Mouse (Mus musculus): ENCODE results near the gene Orai3. TPM values are rescaled to one million over a fixed set of nuclear protein-coding genes. Genes with fewer than 3 reads are reported as not detected.
"Not testable (repeated sequence)": the region's sequence is repeated elsewhere in the genome, so short reads cannot be mapped to it uniquely, and the experiment has no call there.

The Orai3 gene
- polyA plus RNA-seq (2012; rRNA removed) = 24.1 and 26.1 TPM in 2 replicates

DNA sequence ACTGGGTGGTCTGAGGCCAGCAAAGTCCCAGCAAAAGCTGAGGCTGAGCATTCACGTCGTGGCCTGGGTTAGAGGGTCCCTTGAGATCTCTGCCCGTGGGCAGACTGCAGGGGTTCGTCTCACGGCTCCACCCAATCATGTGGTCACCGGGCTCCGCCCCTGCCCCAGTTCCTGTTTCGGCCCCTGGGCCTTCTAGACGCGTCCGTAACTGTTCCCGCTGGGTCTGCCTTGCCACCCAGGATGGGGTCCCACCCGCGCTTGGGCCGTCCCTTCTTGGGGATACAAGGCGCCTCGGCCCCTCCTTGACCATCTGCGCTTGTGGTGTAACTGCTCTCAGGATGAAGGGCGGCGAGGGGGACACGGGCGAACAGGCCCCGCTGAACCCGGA is at the start of gene Orai3:
Gene Orai3 (plus strand): TSS at position 165 of the 388 bp plus-strand sequence.
- 1% methylated on average over 24 of the region's 24 CpGs for WGBS
- peak; percentile 83 for DNase-seq
- Histone ChIP-seq H3K27me3 (ENCODE audit: control insufficient read depth, insufficient read depth, low read length) (no peaks in the 10 kb centered on the region), H3K27ac (ENCODE audit: insufficient read depth, low read length) (peak within 1 kb of the TSS; percentile 67), H3K4me1 (ENCODE audit: control insufficient read depth, insufficient read depth, low read length) (peaks cover 5% of the 10 kb centered on the region; the same call in 1 of the 2 replicates), H3K4me3 (replicated peaks; ENCODE audit: insufficient read depth, low read depth, low read length) (peak within 1 kb of the TSS; percentile 85)
- TF ChIP-seq POLR2A (IDR thresholded peaks at IDR 0.05; ENCODE audit: borderline replicate concordance, insufficient read depth, low read length) = peak; percentile 78; the same call in 1 of the 2 replicates
- TF ChIP-seq CTCF (IDR thresholded peaks at IDR 0.05; ENCODE audit: borderline replicate concordance, insufficient read depth, low read depth, low read length) = no peak

- WGBS = 46% methylated on average over 2 of the region's 2 CpGs
- Histone ChIP-seq H3K4me3 (replicated peaks; ENCODE audit: insufficient read depth, low read depth, low read length) (no peak overlapping the region), H3K27me3 (ENCODE audit: control insufficient read depth, insufficient read depth, low read length) (no peaks in the 10 kb centered on the region), H3K4me1 (ENCODE audit: control insufficient read depth, insufficient read depth, low read length) (no peaks in the 10 kb centered on the region), H3K27ac (ENCODE audit: insufficient read depth, low read length) (no peak overlapping the region)
- TF ChIP-seq POLR2A (IDR thresholded peaks at IDR 0.05; ENCODE audit: borderline replicate concordance, insufficient read depth, low read length) (no peak), CTCF (IDR thresholded peaks at IDR 0.05; ENCODE audit: borderline replicate concordance, insufficient read depth, low read depth, low read length) (no peak)
- DNase-seq = peak in 1 of 2 experiments; percentile 5
Measured at GRCm38 (mm10) chr7:127725490-127725889, 44.1 kb upstream of the Orai3 start.

DNA sequence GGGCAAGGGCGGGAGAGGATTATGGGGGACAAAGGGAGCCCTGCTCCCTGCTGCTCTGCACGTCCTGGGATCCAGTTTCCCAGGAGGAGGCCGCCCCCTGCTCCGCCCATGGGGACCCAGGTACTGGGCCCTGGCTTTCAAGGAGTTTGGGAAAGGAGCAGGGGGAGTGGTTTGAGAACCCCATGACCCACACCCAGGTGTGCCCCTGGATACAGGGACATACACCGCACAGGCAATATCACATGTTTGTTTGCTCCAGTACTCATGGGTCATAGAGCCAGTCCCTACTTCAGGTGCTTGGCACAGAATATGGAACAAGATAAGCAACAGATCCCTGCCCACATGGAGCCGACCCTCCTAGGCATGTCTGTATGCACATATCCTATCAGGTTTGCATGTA is 43.7 kb upstream of the Orai3 start:
- 63% methylated on average over 6 of the region's 6 CpGs for WGBS

DNA sequence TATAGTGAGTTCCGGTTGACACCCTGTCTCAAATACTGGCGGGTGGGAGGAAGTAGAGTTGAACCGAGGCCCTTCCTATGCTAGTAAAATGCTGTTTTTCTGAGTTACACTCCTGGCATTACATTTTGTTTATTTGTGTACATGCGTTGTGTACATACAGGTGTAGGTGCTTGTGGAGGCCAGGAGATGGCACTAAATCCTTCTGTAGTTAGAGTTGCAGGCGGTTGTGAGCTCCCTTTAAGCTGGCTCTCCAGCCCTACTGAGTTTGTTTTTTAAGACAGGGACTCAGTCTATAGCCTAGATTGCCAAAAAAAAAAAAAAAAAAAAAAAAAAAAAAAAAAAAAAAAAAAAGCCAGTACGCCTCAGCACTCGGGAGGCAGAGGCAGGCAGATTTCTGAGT is 41.7 kb upstream of the Orai3 start:
- TF ChIP-seq CTCF (IDR thresholded peaks at IDR 0.05; ENCODE audit: borderline replicate concordance, insufficient read depth, low read depth, low read length) (no peak), POLR2A (IDR thresholded peaks at IDR 0.05; ENCODE audit: borderline replicate concordance, insufficient read depth, low read length) (no peak)
- 91% methylated on average over 7 of the region's 7 CpGs for WGBS

More for the DNA sequence above, 43.7 kb upstream of the Orai3 start:
- no peak overlapping the region for H3K4me3 ChIP-seq (replicated peaks; ENCODE audit: insufficient read depth, low read depth, low read length)
- no peaks in the 10 kb centered on the region for H3K4me1 ChIP-seq (ENCODE audit: control insufficient read depth, insufficient read depth, low read length)
- no peak for TF ChIP-seq CTCF (IDR thresholded peaks at IDR 0.05; ENCODE audit: borderline replicate concordance, insufficient read depth, low read depth, low read length)
- TF ChIP-seq POLR2A (IDR thresholded peaks at IDR 0.05; ENCODE audit: borderline replicate concordance, insufficient read depth, low read length) = no peak
- H3K27me3 ChIP-seq (ENCODE audit: control insufficient read depth, insufficient read depth, low read length) = no peaks in the 10 kb centered on the region
- peak in 1 of 2 experiments; percentile 3 for DNase-seq
- H3K27ac ChIP-seq (ENCODE audit: insufficient read depth, low read length) = no peak overlapping the region

GRCm38 (mm10) chr7:127730170-127730569 is 39.4 kb upstream of the Orai3 start:
- H3K4me3 ChIP-seq (replicated peaks; ENCODE audit: insufficient read depth, low read depth, low read length) = no peak overlapping the region
- no peak for DNase-seq
- no peak overlapping the region for H3K27ac ChIP-seq (ENCODE audit: insufficient read depth, low read length)
- TF ChIP-seq CTCF (IDR thresholded peaks at IDR 0.05; ENCODE audit: borderline replicate concordance, insufficient read depth, low read depth, low read length) (no peak), POLR2A (IDR thresholded peaks at IDR 0.05; ENCODE audit: borderline replicate concordance, insufficient read depth, low read length) (no peak)
- 63% methylated on average over 4 of the region's 4 CpGs for WGBS
- no peaks in the 10 kb centered on the region for H3K4me1 ChIP-seq (ENCODE audit: control insufficient read depth, insufficient read depth, low read length)
- H3K27me3 ChIP-seq (ENCODE audit: control insufficient read depth, insufficient read depth, low read length) = no peaks in the 10 kb centered on the region

More for the DNA sequence above, 41.7 kb upstream of the Orai3 start:
- Histone ChIP-seq H3K4me1 (ENCODE audit: control insufficient read depth, insufficient read depth, low read length) (no peaks in the 10 kb centered on the region), H3K27me3 (ENCODE audit: control insufficient read depth, insufficient read depth, low read length) (no peaks in the 10 kb centered on the region), H3K27ac (ENCODE audit: insufficient read depth, low read length) (no peak overlapping the region), H3K4me3 (replicated peaks; ENCODE audit: insufficient read depth, low read depth, low read length) (no peak overlapping the region)
- DNase-seq = peak in 1 of 2 experiments; percentile 4

GRCm38 (mm10) chr7:127732066-127732465 is 37.5 kb upstream of the Orai3 start, which contains the start of gene Ctf2:
TSS of gene Ctf2 (minus strand) at chr7:127732166.
- not testable (repeated sequence) for DNase-seq; H3K27ac ChIP-seq (ENCODE audit: insufficient read depth, low read length); H3K4me1 ChIP-seq (ENCODE audit: control insufficient read depth, insufficient read depth, low read length); H3K27me3 ChIP-seq (ENCODE audit: control insufficient read depth, insufficient read depth, low read length); H3K4me3 ChIP-seq (replicated peaks; ENCODE audit: insufficient read depth, low read depth, low read length)
- WGBS = no CpG with 5 or more reads among the region's 5 CpGs

- peak within 1 kb of the TSS; percentile 55; the same call in 1 of the 2 replicates for H3K27ac ChIP-seq (ENCODE audit: insufficient read depth, low read length)
- peak; percentile 80 to 82 for DNase-seq
- H3K4me1 ChIP-seq (ENCODE audit: control insufficient read depth, insufficient read depth, low read length) = no peaks in the 10 kb centered on the region
- H3K4me3 ChIP-seq (replicated peaks; ENCODE audit: insufficient read depth, low read depth, low read length) = peak within 1 kb of the TSS; percentile 88
- TF ChIP-seq CTCF (IDR thresholded peaks at IDR 0.05; ENCODE audit: borderline replicate concordance, insufficient read depth, low read depth, low read length) (peak; percentile 59; the same call in 1 of the 2 replicates), POLR2A (IDR thresholded peaks at IDR 0.05; ENCODE audit: borderline replicate concordance, insufficient read depth, low read length) (no peak)
- H3K27me3 ChIP-seq (ENCODE audit: control insufficient read depth, insufficient read depth, low read length) = no peaks in the 10 kb centered on the region
- WGBS = under 1% methylated on average over 26 of the region's 26 CpGs
Measured at GRCm38 (mm10) chr7:127744366-127745045, 25.1 kb upstream of the Orai3 start, which contains the start of gene Fbxl19. TSS of gene Fbxl19 (plus strand) at chr7:127744543.

DNA sequence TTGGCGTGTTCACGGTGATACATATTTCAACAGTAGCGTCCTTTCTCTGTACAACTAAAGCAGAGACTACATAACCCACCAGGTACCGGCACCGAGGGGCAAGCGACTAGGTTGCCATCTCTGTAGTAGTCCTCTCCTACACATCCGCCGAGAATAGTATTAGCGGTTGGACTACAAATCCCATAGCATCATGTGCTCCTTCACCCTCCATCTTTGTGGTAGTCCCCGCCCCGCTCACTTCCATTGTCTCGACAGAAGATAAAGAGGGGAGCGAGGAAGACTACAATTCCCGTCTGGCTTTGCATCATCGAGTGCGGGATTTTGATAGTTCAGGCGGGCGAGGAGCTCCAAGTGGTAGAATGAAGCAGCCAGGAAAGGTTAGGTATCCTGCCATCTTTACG is 24.4 kb upstream of the Orai3 start:
- Histone ChIP-seq H3K4me1 (ENCODE audit: control insufficient read depth, insufficient read depth, low read length) (peaks cover 4% of the 10 kb centered on the region; the same call in 1 of the 2 replicates), H3K27me3 (ENCODE audit: control insufficient read depth, insufficient read depth, low read length) (no peaks in the 10 kb centered on the region), H3K4me3 (replicated peaks; ENCODE audit: insufficient read depth, low read depth, low read length) (peak overlapping the region; percentile 88), H3K27ac (ENCODE audit: insufficient read depth, low read length) (peak overlapping the region; percentile 55; the same call in 1 of the 2 replicates)
- DNase-seq = peak; percentile 92 to 97
- TF ChIP-seq POLR2A (IDR thresholded peaks at IDR 0.05; ENCODE audit: borderline replicate concordance, insufficient read depth, low read length) (peak; percentile 45; the same call in 1 of the 2 replicates), CTCF (IDR thresholded peaks at IDR 0.05; ENCODE audit: borderline replicate concordance, insufficient read depth, low read depth, low read length) (0 out of 2 replicates have a peak, but pooled peaks have one; percentile 15)
- WGBS = under 1% methylated on average over 19 of the region's 19 CpGs
